Mouse (Mus musculus) left cerebral cortex, postnatal 4 days (tissue): ENCODE measurements around the gene Zfp184. TPM values are rescaled to one million over a fixed set of nuclear protein-coding genes. Genes with fewer than 3 reads are reported as not detected.

Source experiments
- DNase-seq: peaks from one replicate; pipeline ENCODE4 v3.0.0-alpha.2; 2022
- intact Hi-C: fragments of 180-260 bp; cut with DNase I; formaldehyde crosslinking; loops from one replicate; pipeline ENCODE4 v1.15.1; 2025
- total RNA-seq, 2 experiments: library from RNA; stranded (reverse); gene quantifications; 2 replicates each; pipeline ENCODE4 v1.2.3; 2021

The Zfp184 gene
- total RNA-seq, 2 experiments from 2014 or later = 12.1 to 14.0 TPM

DNA sequence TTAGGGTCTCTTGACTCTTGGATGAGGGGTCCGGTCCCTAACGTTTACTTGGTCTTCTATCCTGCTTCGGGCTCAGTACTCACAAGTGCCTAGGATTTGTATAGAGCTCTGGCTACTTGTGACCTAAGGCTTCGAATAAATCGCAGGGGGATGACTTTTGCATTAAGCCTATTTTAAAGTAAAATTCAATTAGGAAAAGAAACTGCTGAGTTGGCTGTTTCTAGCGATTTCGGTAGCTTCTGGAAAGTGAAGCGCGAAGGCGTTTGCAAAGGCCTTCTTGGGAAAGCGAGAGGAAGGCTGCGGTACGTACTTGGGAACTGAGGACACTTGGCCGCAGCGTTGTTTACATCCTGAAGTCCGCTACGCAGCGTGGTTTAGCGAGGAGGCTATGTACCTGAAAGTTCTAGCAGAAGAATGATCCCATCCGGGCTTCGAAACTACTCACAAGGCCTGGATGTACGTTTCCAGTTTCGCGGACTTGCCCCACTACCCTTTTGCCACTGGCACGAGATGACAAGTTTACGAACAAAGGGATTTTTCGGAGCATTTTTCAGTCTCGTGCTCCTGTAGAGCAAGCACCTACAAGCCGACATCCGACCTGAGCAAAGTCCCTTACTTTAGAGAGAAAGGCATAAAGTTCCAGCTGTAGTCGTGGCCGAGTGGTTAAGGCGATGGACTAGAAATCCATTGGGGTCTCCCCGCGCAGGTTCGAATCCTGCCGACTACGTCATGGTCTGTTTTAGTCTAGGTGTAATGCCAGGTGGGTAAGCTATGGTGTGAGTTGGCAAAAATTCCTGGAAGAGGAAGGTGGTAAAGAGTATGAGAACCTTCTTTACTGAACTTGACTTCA lies 26.1 kb upstream of the Zfp184 start:
- intact Hi-C loops = loop anchor here (10.0 kb wide), 1 partner anchor 106 kb away; no protein-coding TSS in a partner anchor

DNA sequence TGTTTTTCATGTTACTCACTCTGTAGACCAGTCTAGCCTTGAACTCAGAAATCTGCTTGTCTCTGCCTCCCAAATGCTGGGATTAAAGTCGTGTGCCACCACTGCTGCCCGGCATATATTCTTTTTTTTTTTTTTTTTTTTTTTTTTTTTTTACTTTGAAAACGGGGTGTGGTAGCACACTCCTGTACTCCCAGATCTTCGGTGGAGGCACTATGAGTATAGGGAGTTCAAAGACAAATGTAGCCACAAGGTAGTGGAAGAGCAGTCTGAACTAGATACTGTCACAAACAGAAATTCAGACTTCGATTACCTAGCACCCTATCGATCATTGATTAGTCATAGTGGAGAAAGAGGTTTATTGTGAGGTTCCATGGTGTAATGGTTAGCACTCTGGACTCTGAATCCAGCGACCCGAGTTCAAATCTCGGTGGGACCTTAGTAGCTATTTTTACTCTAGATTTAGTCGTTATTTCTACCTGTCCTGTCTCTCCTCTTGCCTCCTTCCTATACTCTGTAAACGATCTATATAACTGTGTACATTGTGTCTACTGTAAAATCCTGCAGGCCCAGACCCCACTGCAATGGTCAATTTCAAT lies 25.0 kb upstream of the Zfp184 start:
- DNase-seq = no peak
- intact Hi-C loops = loop anchor here (10.0 kb wide), 1 partner anchor 105 kb away; no protein-coding TSS in a partner anchor

More for the DNA sequence above, 26.1 kb upstream of the Zfp184 start:
- DNase-seq = no peak

DNA sequence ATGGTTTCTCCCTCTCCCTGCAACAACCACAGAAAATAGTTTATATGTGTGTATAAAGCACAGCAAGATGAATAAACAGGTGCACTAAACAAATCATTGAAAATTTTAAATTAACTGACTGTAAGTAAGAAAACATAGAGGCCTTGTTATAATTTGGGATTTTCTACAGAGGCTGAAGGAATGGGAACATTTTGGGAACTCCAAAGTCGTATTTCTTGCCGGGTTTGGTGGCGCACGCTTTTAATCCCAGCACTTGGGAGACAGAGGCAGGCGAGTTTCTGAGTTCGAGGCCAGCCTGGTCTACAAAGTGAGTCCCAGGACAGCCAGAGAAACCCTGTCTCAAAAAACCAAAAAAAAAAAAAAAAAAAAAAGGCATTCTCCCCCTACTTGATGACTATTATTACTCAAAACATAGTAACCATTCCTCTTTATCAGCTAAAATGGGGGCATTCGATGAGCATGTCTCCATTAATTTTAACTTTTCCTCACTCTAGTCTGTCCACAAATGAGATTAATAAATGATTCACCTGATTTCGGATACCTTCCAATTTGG lies 24.1 kb upstream of the Zfp184 start:
- intact Hi-C loops = no loop called here

DNA sequence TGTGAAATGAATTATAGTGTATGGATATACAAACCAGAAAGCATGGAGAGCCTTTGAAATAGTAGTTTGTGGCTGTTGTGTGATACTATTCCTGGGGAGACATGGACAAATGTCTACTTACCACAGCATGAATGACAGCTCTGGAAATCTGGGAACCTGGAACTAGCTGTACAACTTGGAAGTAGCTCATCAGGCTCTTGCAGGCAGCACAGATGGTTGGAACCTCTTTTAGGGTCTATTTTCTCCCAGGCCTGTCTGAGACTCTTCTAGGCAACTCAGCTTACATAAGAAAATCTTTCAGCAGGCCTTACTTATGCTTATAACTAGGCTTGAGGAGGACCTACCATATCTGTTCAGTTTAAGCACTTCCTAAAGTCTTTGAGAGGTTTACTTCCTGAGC lies 21.5 kb upstream of the Zfp184 start:
- intact Hi-C loops = no loop called here
- no peak for DNase-seq

More for the DNA sequence above, 24.1 kb upstream of the Zfp184 start:
- DNase-seq = no peak

DNA sequence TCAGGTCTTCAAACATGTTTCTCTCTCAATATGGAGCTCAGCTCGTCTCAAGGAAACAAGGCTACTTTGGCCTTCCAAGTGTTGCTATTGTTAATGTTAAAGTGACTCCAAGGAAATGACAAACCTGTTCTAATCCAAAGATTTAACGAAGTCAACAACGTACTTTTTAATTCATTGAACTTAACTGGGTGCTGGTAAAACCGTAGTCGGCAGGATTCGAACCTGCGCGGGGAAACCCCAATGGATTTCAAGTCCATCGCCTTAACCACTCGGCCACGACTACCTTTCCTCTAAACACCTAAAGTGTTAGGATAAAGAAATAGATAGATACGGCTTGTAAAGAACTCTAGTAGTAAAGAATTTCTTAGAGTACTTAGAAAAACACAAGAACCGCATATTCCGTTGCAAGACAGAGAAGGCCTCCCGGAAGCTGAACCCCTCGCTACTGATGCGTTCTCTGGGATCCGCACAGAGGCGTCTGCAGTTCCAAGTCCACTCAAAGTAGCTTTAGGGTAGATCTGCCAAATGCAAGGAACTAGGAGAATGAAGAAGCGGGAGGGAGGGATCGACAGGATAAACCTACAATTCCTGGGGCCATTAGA lies 20.1 kb upstream of the Zfp184 start:
- intact Hi-C loops = no loop called here
- no peak for DNase-seq

DNA sequence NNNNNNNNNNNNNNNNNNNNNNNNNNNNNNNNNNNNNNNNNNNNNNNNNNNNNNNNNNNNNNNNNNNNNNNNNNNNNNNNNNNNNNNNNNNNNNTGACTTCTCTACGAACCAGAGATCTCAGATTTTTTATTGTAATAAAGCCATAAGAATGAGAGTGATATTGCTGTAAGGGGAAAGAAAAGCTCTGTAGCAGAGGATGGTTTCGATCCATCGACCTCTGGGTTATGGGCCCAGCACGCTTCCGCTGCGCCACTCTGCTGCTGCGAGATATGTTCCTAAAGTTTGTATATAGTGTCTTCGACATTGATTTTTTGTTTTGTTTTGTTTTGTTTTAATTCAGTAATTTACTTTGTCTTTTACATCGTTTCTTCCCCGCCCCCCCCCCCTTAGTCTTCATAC lies 13.9 kb upstream of the Zfp184 start:
- intact Hi-C loops = no loop called here
- no peak for DNase-seq

DNA sequence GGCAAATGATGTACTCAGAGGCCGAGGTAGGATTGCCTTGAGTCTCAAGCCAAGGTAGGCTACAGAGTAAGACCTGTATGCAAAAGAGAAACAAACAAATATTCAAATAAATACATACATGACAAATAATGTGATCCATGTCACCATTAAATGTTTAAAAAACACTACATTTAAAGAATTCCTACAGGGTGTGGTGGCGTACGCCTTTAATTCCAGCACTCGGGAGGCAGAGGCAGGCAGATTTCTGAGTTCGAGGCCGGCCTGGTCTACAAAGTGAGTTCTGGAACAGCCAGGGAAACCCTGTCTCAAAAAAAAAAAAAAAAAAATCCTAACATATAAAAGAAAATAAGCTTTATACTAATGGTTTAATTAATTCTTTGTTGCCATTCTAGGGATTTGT lies 13.2 kb upstream of the Zfp184 start:
- intact Hi-C loops = no loop called here
- no peak for DNase-seq

DNA sequence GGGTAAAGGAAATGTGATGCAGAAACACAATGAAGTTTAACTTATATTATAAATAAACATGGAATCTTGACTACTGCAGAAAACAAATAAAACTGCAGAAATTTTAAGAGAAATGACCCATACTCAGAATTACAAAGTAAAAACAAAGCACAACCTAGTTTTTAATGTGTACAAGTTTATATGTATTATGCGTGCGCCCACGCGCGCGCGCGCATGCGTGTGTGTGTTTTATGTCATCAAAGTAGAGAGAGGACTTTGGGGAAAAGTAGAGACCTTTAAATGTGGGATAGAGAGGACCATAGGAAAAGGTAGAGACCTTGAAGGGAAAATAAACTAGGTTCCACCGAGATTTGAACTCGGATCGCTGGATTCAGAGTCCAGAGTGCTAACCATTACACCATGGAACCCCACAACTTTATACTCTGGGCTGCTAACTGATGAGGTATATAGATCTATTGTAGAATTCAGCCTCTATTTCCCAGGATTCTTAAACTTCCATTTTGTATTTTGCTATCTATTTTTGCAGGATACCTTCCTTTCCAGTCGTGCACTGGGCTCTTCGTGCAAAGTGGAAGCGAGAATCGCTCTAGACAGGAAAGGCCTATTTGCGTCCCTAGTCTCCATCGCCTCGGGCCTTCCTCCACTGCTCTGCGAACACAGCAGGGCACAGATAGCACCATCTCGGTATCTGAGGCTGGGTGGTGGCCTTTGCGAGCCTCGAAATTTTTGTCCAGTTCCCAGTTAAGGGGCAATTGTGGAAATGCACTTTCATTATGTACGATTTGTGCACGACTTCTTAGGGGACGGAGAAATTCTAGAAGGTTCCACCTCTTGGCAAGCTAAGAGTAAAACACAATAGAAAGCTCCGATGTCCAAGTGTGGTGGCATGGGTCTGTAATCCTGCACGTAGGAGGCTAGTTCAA lies 11.0 kb upstream of the Zfp184 start:
- no peak for DNase-seq
- intact Hi-C loops = no loop called here

DNA sequence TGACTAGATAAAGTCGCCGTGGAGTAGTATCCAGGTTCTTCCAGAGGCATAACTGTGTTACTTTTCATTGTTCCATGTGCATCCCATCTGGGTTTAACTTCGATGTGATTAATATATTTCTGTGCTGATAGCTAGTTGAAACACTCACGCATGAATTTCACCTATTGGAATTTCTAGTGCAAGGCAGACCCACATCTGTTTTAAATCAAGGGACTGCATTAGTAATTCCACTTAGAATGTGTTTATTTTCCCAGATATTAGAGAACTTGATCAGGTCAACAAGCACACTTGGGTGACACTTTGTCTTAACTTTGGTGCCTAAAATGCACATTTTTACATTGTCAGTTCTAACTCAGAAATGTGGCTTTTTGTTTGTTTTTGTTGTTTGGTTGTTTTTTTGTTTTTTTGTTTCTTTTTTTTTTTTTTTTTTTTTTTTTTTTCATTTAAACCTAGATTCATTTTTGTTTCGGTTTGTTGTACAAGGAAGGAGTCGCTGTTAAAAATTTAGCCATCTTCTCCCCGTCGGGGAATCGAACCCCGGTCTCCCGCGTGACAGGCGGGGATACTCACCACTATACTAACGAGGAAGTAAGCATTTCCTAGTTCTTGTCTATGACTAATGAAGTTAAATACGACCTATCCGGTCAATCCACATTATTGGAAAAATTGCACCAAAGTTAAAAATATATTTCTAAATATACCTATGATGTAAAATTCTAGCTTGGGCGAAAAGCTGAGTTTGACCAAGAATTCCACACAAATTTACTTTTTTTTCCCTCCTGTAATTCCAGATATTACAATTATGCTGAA lies 9.7 kb upstream of the Zfp184 start:
- DNase-seq = peak; percentile 57
- intact Hi-C loops = no loop called here

DNA sequence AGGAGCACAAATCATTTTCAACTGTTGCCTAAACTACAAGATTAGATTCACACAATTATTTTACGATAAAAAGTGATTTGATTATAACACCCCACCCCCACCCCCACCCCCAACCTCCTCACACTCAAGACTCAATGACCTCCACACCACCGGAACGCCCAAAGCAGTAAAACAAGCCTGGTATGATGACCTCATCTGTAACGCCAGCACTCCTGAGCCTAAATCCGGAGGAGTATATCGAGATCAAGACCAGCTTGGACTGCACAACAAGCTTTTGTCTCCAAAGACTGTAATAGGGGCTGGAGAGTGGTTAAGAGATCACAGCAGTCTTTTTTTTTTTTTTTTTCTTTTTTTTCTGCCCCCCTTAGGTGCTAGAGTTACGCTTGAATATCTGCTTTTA lies 9.1 kb upstream of the Zfp184 start:
- intact Hi-C loops = no loop called here
- no peak for DNase-seq

DNA sequence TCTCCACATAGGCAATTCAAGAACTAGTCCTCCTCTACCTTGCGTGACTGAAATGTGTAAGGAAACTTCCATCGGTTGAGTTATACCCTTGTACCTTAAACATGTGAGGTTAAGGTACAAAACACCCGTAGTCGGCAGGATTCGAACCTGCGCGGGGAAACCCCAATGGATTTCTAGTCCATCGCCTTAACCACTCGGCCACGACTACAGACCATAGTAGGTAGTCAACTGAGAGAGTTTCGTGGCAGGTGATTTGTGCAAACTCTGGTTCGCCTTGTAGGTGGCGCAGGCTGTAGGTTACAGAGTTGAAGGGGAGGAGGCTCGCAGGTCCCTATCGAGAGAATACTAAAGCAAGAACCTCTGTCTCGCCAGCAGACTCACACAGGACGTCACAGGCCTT lies 7.9 kb upstream of the Zfp184 start:
- no peak for DNase-seq
- intact Hi-C loops = no loop called here

DNA sequence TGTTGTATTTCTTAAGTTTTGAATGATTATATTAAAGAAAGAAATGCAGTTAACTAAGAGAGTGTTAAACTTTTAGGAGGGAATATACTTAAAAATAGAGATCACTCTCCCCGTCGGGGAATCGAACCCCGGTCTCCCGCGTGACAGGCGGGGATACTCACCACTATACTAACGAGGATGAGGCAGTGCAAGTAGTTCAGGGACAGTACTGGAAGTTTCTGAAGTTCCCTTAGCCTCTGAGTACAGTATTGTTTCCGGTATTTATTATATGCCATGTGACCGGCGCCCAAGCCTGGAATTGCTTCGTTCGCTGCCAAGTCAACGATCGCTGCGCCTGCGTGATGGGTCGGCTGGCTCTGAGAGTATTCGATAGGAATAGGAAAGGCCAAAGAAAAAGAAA lies 4.7 kb upstream of the Zfp184 start:
- DNase-seq = peak; percentile 76
- intact Hi-C loops = loop anchor here (5.0 to 10.0 kb wide), 3 partner anchors 37 to 1575 kb away; no protein-coding TSS in a partner anchor

DNA sequence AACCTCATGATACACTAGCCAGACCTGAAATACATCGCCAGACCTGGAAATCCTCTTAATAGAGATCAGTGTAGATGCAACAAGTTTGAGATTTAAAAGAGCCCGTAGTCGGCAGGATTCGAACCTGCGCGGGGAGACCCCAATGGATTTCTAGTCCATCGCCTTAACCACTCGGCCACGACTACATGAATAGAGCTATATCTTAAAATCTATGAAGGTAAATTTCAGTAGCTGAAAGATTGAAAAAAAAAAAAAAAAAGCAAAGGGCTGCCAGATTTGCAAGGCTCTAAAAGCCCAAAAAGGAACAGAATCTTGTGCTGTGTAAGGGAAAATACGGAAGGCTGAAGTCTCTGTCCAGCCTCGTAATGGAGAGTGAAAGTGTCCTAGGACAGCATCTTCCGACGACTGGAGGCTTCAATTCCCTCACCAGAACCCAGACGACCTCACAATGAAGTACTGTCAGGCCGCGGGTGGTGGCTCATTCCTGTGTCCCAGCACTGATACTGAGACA lies 4.0 kb upstream of the Zfp184 start:
- peak; percentile 78 for DNase-seq
- intact Hi-C loops = loop anchor here (5.0 to 10.0 kb wide), 3 partner anchors 36 to 1574 kb away; no protein-coding TSS in a partner anchor

DNA sequence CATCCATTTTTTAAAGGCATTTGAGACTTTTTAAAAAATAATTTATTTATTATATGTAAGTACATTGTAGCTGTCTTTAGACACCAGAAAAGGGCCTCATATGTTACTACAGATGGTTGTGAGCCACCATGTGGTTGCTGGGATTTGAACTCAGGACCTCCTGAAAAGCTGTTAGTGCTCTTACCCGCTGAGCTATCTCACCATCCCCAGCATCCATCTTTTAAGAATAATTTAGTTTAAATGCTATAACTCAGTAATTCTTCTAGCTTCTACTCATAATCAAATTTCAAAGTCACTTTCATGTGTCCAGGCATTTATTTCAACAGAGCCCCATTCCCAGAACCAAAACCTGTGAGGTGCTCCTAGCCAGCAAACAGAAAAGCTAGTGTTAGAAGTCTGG lies 1.2 kb upstream of the Zfp184 start:
- intact Hi-C loops = loop anchor here (5.0 to 10.0 kb wide), 3 partner anchors 34 to 1571 kb away; no protein-coding TSS in a partner anchor
- no peak for DNase-seq

DNA sequence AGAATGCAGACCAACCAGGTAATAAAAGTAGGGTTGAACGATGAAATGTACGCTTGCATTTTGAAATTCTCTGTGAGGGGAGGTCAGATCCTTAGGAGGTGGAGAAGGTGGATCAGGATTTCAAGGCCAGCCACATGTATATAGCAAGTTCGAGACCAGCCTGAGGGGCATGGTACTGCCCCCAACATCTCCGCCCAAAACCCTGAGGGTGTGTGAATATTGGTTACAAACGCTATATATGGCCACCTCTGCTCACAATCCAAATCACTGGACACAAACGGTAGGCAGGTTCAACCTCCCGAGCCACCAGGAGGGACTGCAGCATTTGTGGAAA lies 335 bp upstream of the Zfp184 start:
- no peak for DNase-seq
- intact Hi-C loops = loop anchor here (5.0 to 10.0 kb wide), 3 partner anchors 33 to 1570 kb away; no protein-coding TSS in a partner anchor

DNA sequence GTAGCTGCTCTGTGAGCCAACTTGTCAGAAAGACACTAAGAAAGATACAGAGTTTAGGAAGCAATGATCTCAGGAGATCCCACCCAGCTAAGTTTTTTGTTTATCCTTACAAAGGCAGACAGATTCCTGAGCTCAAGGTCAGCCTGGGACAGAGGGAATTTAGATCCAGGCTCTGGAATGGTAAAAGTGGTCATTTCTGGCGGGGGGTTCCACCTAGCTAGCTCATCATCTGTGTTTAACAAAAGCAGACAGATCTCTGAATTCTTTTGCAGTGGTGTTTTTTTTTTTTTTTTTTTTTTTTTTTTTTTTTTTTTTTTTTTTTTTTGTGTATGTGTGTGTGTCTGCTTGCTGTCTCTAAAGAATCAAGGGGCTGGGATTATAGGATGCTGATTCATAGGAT lies 24.4 kb downstream of the Zfp184 start:
- intact Hi-C loops = no loop called here
- no peak for DNase-seq

DNA sequence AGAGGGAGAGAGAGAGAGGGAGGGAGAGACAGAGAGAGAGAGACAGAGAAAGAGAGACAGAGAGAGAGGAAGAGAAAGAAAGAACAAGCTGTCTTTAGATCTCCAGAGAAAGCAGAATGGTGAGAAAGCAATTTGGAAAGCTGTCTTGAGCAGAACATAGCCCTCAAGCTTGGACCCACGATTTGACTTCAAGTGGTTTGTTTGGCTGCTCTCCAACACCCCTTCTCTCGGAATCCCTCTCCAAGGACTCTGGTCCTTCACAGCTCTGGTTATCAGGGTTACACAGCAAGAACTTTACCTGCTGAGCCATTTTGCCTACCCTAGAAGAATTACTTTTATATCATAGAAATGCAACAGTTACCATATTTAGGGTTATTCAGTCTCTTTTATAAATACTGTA lies 24.9 kb downstream of the Zfp184 start:
- intact Hi-C loops = no loop called here

DNA sequence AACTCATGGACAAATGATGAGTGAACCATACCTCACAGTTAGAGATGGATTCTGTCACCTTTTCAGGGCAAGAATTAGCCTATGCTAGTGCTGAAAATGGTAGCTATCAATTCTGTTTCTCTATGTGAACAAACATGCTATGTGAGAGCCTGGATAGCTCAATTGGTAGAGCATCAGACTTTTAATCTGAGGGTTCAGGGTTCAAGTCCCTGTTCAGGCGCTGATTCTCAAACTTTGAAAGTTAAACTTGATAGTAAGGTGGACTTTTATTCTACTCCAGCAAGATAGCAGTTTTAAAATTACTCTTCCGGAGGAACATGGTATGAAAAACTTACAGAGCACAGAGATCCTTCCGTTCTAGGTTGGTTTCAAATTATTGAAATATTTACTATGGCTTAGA lies 26.7 kb downstream of the Zfp184 start:
- intact Hi-C loops = no loop called here
- DNase-seq = no peak

More for the DNA sequence above, 24.9 kb downstream of the Zfp184 start:
- DNase-seq = no peak

DNA sequence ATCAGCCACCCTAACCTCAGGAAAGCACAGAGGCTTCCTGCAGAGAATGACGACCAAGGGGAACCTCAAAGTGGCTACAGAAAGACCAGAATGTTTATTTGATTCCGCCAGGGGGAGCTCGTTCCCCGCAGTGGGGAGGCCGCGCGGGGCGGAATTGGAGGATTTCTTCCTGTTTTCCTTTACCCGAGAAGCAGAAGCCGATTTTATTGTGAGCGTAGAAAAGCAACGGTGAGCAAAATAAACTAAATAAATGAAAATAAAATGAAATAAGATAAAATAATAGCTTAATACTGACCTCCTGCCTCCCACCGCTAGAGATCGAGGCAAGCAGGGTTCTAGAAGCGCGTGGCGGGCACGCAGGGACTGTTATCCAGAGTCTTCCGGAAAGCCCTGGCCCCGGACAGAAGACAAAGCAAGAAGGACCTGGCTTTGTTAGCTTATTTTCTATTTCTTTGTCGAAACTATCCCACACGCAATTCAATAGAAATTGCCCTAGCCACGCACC lies 29.4 kb downstream of the Zfp184 start:
- intact Hi-C loops = loop anchor here (2.0 kb wide), 1 partner anchor 53 kb away; no protein-coding TSS in a partner anchor
- DNase-seq = peak; percentile 92
